Mouse (Mus musculus) MEL (cell line): ENCODE data around the gene Gamt. TPM values are rescaled to one million over a fixed set of nuclear protein-coding genes. Genes with fewer than 3 reads are reported as not detected.
A peak's percentile ranks its signal among the peaks of the same experiment; 100 is the strongest.

Experiments
- DNase-seq: peaks from one replicate; pipeline ENCODE4 v3.0.0; 2011; ENCODE audit warnings: low read depth, low spot score
- H3K27ac ChIP-seq: 2 replicates; pipeline ENCODE4 v1.5.1; 2012; ENCODE audit warnings: low read depth, mild to moderate bottlenecking, control low read depth, low read length, moderate library complexity; ENCODE audit not compliant: control insufficient read depth
- H3K27me3 ChIP-seq, 2 experiments: fragments of 150-350 bp in 1 of 2; sonication (generic) in 1 of 2; 2 replicates each; pipeline ENCODE4 v1.6.1; 2012; ENCODE audit warnings: low read length in 2 of 2, mild to moderate bottlenecking in 2 of 2, improper control_type of control experiment in 1 of 2, moderate library complexity in 1 of 2; ENCODE audit not compliant: insufficient read depth in 2 of 2, control insufficient read depth in 1 of 2
- H3K36me3 ChIP-seq, 2 experiments: 2 replicates each; pipeline ENCODE4 v1.6.1; 2012 to 2014; ENCODE audit warnings: low read length in 2 of 2, improper control_type of control experiment in 1 of 2, inconsistent platforms in 1 of 2, mild to moderate bottlenecking in 1 of 2; ENCODE audit not compliant: insufficient read depth in 2 of 2, control insufficient read depth in 1 of 2
- H3K4me1 ChIP-seq, 2 experiments: fragments of 150-350 bp in 1 of 2; sonication (generic) in 1 of 2; 2 replicates each; pipeline ENCODE4 v1.6.1; 2012; ENCODE audit warnings: low read length in 2 of 2, improper control_type of control experiment in 1 of 2, mild to moderate bottlenecking in 1 of 2; ENCODE audit not compliant: insufficient read depth in 2 of 2, control insufficient read depth in 1 of 2
- H3K4me3 ChIP-seq, 2 experiments: fragments of 150-350 bp in 1 of 2; sonication (generic) in 1 of 2; 2 replicates each; pipeline ENCODE4 v1.5.1; 2012; ENCODE audit warnings: low read depth in 2 of 2, low read length in 2 of 2, mild to moderate bottlenecking in 2 of 2, moderate library complexity in 2 of 2, control low read depth in 1 of 2, improper control_type of control experiment in 1 of 2; ENCODE audit not compliant: control insufficient read depth in 1 of 2, insufficient read depth in 1 of 2
- H3K79me2 ChIP-seq: 2 replicates; pipeline ENCODE4 v1.6.1; 2012; ENCODE audit warnings: mild to moderate bottlenecking, low read length, moderate library complexity; ENCODE audit not compliant: control insufficient read depth, poor library complexity, insufficient read depth
- H3K9ac ChIP-seq: 2 replicates; pipeline ENCODE4 v1.6.1; 2012; ENCODE audit warnings: low read depth, mild to moderate bottlenecking, control low read depth, low read length, moderate library complexity; ENCODE audit not compliant: control insufficient read depth, poor library complexity, severe bottlenecking
- H3K9me3 ChIP-seq: fragments of 150-350 bp; sonication (generic); replicated peaks from 2 replicates; pipeline ENCODE4 v1.6.1; 2012; ENCODE audit warnings: mild to moderate bottlenecking, low read length, improper control_type of control experiment, moderate library complexity; ENCODE audit not compliant: insufficient read depth
- CHD1 ChIP-seq: IDR thresholded peaks from 2 replicates; pipeline ENCODE4 v1.6.1; 2012; ENCODE audit warnings: low read depth, mild to moderate bottlenecking, inconsistent platforms, low read length, improper control_type of control experiment
- CHD2 ChIP-seq: IDR thresholded peaks from 2 replicates; pipeline ENCODE4 v1.6.1; 2011; ENCODE audit warnings: low read length, improper control_type of control experiment
- CTCF ChIP-seq, 3 experiments: IDR thresholded peaks in 2 of 3; conservative IDR thresholded peaks in 1 of 3; 2 replicates each; pipeline ENCODE4 v1.5.1; 2011 to 2012; ENCODE audit warnings: low read length in 3 of 3, low read depth in 2 of 3, mild to moderate bottlenecking in 2 of 3, improper control_type of control experiment in 1 of 3, inconsistent platforms in 1 of 3, mixed read lengths in 1 of 3, moderate library complexity in 1 of 3; ENCODE audit not compliant: control insufficient read depth in 1 of 3, insufficient read depth in 1 of 3, poor library complexity in 1 of 3, severe bottlenecking in 1 of 3
- ELF1 ChIP-seq: IDR thresholded peaks from 2 replicates; pipeline ENCODE4 v1.6.1; 2014; ENCODE audit warnings: low read depth, mild to moderate bottlenecking, inconsistent platforms, low read length, improper control_type of control experiment, moderate library complexity
- GATA1 ChIP-seq: IDR thresholded peaks from 2 replicates; pipeline ENCODE4 v1.6.1; 2011; ENCODE audit warnings: low read depth, low read length, improper control_type of control experiment
- MYB ChIP-seq: IDR thresholded peaks from 2 replicates; pipeline ENCODE4 v1.6.1; 2011; ENCODE audit warnings: mild to moderate bottlenecking, low read depth, low read length, improper control_type of control experiment
- NELFE ChIP-seq: IDR thresholded peaks from 2 replicates; pipeline ENCODE4 v1.6.1; 2011; ENCODE audit warnings: low read depth, low read length, improper control_type of control experiment
- NRF1 ChIP-seq: IDR thresholded peaks from 2 replicates; pipeline ENCODE4 v1.6.1; 2014; ENCODE audit warnings: low read depth, mild to moderate bottlenecking, inconsistent platforms, low read length, improper control_type of control experiment, moderate library complexity; ENCODE audit not compliant: poor library complexity, insufficient read depth, severe bottlenecking
- RAD21 ChIP-seq: IDR thresholded peaks from 2 replicates; pipeline ENCODE4 v1.6.1; 2011; ENCODE audit warnings: mild to moderate bottlenecking, low read depth, low read length, improper control_type of control experiment
- RCOR1 ChIP-seq: IDR thresholded peaks from 2 replicates; pipeline ENCODE4 v1.6.1; 2012; ENCODE audit warnings: low read depth, mild to moderate bottlenecking, inconsistent platforms, low read length, improper control_type of control experiment
- TCF12 ChIP-seq: IDR thresholded peaks from 2 replicates; pipeline ENCODE4 v1.6.1; 2014; ENCODE audit warnings: low read depth, mild to moderate bottlenecking, inconsistent platforms, low read length, improper control_type of control experiment, moderate library complexity
- USF1 ChIP-seq: IDR thresholded peaks from 2 replicates; pipeline ENCODE4 v1.6.1; 2014; ENCODE audit warnings: low read depth, mild to moderate bottlenecking, inconsistent platforms, low read length, improper control_type of control experiment, moderate library complexity
- USF2 ChIP-seq, 2 experiments: IDR thresholded peaks; 2 replicates each; pipeline ENCODE4 v1.6.1; 2011 to 2012; ENCODE audit warnings: improper control_type of control experiment in 2 of 2, low read length in 2 of 2, borderline replicate concordance in 1 of 2, inconsistent platforms in 1 of 2, low read depth in 1 of 2, mild to moderate bottlenecking in 1 of 2; ENCODE audit not compliant: insufficient read depth in 1 of 2
- polyA plus RNA-seq, 2 experiments: library from polyadenylated mRNA; stranded (reverse) in 1 of 2; unstranded in 1 of 2; fragments of >175 nt in 1 of 2; fragments of >200 nt in 1 of 2; gene quantifications; 2 replicates each; pipeline versions ENCODE4 v1.2.1 to v1.2.4; 2012; ENCODE audit warnings: low replicate concordance in 2 of 2, low read depth in 1 of 2; ENCODE audit not compliant: insufficient read length in 2 of 2, insufficient read depth in 1 of 2, missing spikeins in 1 of 2
- total RNA-seq: library from RNA; depleted of rRNA; stranded (reverse); fragments of 300-350 nt; gene quantifications from 2 replicates; pipeline ENCODE4 v1.2.3, GENCODE M21; 2012

The Gamt gene
- total and polyA plus RNA-seq, 3 experiments, result 6.0 to 8.4 TPM; not detected in 1

DNA sequence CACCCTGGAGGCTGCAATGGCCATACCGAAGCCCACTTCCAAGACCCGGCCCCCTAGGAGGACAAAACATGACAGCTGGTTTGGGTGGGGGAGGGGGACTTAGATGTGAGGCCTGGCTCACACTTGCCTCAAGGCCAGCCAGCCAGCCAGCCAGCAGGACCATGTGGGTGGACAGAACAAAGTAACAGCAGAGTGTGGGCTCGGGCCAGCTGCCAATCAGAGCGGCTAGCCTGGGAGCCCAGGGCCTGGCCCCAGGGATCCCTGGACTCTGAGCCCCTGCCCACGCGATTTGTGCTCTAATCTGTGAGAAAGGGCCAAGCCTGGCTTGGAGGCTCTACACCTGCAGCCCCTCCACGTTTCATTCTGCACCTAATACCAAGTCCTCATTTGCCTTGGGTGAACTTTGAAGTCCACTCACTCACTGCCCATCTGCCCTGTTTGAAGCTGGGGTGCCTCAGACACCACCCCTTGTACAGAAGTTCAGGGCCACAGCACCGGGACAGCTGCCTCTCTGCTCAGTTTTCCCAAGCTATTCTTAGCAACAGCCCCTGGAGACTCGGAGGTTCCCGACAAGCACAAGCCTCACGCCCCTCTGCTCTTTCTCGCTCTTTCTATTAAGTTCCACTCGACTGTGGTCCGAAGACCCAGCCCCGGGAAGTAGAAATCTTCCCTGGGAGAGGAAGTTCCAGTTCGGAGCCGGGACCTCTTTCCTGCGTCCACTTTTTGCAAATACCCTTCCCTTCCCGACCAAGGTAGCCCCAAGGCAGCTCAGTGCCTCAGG is 761 bp downstream of the Gamt start:
- TF ChIP-seq RAD21 (no peak), RCOR1 (no peak), CHD1 (no peak), USF2 (IDR thresholded peaks at IDR 0.05; ENCODE audit: borderline replicate concordance in 1 of 2, insufficient read depth in 1 of 2, low read depth in 1 of 2, low read length in 2 of 2) (no peak), NELFE (no peak; the same call in 1 of the 2 replicates), USF1 (no peak)
- no peaks in the 10 kb centered on the region for H3K27me3 ChIP-seq
- peaks cover 0 to 4% of the 10 kb centered on the region in 2 experiments; a peak in 2 of 4 replicates for H3K36me3 ChIP-seq
- H3K4me3 ChIP-seq, result peak overlapping the region; percentile 50 to 61
- DNase-seq, result no peak
- H3K79me2 ChIP-seq, result peaks cover 2% of the 10 kb centered on the region
- peaks cover 3 to 14% of the 10 kb centered on the region in 2 experiments; a peak in 3 of 4 replicates for H3K4me1 ChIP-seq
- H3K9ac ChIP-seq, result peak overlapping the region; percentile 51
- H3K9me3 ChIP-seq, result no peaks in the 10 kb centered on the region
- no peak overlapping the region for H3K27ac ChIP-seq

DNA sequence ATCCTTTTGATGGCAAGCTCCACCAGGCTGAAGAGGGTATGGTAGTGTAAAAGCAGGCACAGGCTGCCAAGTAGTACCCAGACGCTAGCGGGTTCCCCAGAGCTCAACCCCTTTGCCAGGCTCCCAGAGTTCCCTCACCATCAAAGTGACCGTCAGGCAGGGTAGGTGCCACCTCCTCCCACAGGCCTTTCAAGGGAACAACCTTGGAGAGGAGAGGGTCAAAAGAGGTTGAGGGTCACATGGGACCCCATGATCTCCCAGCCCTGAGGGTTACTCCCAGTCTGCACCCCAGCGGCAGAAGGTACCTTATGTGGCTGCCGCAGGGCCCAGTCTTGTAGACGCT is 1.4 kb downstream of the Gamt start:
- Histone ChIP-seq H3K27me3 (no peaks in the 10 kb centered on the region), H3K79me2 (no peaks in the 10 kb centered on the region; the same call in 1 of the 2 replicates), H3K9me3 (no peaks in the 10 kb centered on the region), H3K4me3 (no peak overlapping the region), H3K9ac (no peak overlapping the region), H3K27ac (no peak overlapping the region), H3K36me3 (peaks cover 0 to 3% of the 10 kb centered on the region in 2 experiments; a peak in 2 of 4 replicates), H3K4me1 (peaks cover 3 to 13% of the 10 kb centered on the region in 2 experiments; a peak in 3 of 4 replicates)
- TF ChIP-seq ELF1 (no peak), CTCF (IDR thresholded peaks at IDR 0.05 in 2 of 3, conservative IDR thresholded peaks at IDR 0.05 in 1 of 3; ENCODE audit: control insufficient read depth in 1 of 3, insufficient read depth in 1 of 3, low read depth in 2 of 3, low read length in 3 of 3, poor library complexity in 1 of 3, severe bottlenecking in 1 of 3) (no peak), CHD2 (no peak), TCF12 (no peak), MYB (no peak), USF2 (IDR thresholded peaks at IDR 0.05; ENCODE audit: borderline replicate concordance in 1 of 2, insufficient read depth in 1 of 2, low read depth in 1 of 2, low read length in 2 of 2) (no peak), NRF1 (no peak), GATA1 (no peak), RAD21 (no peak), NELFE (no peak)
- DNase-seq, result no peak
